In genomic region chr2:119377826-119378225, GRCm38 (mm10) we compare ENCODE assay signal across 9 mouse cellular contexts.
"Had no signal": no experiment of that assay in that cellular context is flagged by ENCODE, and none has a peak within 500 bp of the region (broad histone marks: within the 10 kb centered on the region; RNA-seq: fewer than 3 reads in every experiment).

No protein-coding gene starts in this region.

- H3K27me3 ChIP-seq: intestine, embryonic 15.5 days; limb, embryonic 15.5 days; liver, embryonic 12.5 days; midbrain, embryonic 13.5 days; stomach, embryonic 15.5 days had no signal

- H3K27ac ChIP-seq: intestine, embryonic 15.5 days; left cerebral cortex, adult 2 months; limb, embryonic 15.5 days; liver, embryonic 12.5 days; midbrain, embryonic 13.5 days; stomach, embryonic 15.5 days had no signal

- ATAC-seq: intestine, embryonic 15.5 days; liver, embryonic 12.5 days; midbrain, embryonic 13.5 days had no signal

- H3K9ac ChIP-seq: intestine, embryonic 15.5 days; limb, embryonic 15.5 days; liver, embryonic 12.5 days; midbrain, embryonic 13.5 days; stomach, embryonic 15.5 days had no signal

- H3K9me3 ChIP-seq: intestine, embryonic 15.5 days; limb, embryonic 15.5 days; liver, embryonic 12.5 days; midbrain, embryonic 13.5 days; stomach, embryonic 15.5 days had no signal

- H3K4me2 ChIP-seq: intestine, embryonic 15.5 days; limb, embryonic 15.5 days; liver, embryonic 12.5 days; midbrain, embryonic 13.5 days; stomach, embryonic 15.5 days had no signal

- H3K4me3 ChIP-seq: intestine, embryonic 15.5 days; left cerebral cortex, adult 2 months; limb, embryonic 15.5 days; liver, embryonic 12.5 days; midbrain, embryonic 13.5 days; stomach, embryonic 15.5 days had no signal

- H3K4me1 ChIP-seq: intestine, embryonic 15.5 days; limb, embryonic 15.5 days; liver, embryonic 12.5 days; midbrain, embryonic 13.5 days; stomach, embryonic 15.5 days had no signal

- DNase-seq: right cerebral cortex, postnatal 14 days; thymus, adult 2 months; thymus, postnatal 25 days had no signal
